Mouse (Mus musculus): ENCODE measurements at regions not wholly inside any gene's neighbourhood (a gene's known extent, or its start where the extent isn't known, plus 50 kb on each side); places are given as distances from the start of the nearest gene placed in this dataset.

GRCm38 (mm10) chr7:129936731-129937130, 345.1 kb downstream of the Wdr11 start:
- no peak for DNase-seq

GRCm38 (mm10) chr7:129937715-129938114, 346.1 kb downstream of the Wdr11 start:
- no peak for DNase-seq

- no peak for DNase-seq
Observed at GRCm38 (mm10) chr7:129938141-129938540, 346.5 kb downstream of the Wdr11 start.

DNA sequence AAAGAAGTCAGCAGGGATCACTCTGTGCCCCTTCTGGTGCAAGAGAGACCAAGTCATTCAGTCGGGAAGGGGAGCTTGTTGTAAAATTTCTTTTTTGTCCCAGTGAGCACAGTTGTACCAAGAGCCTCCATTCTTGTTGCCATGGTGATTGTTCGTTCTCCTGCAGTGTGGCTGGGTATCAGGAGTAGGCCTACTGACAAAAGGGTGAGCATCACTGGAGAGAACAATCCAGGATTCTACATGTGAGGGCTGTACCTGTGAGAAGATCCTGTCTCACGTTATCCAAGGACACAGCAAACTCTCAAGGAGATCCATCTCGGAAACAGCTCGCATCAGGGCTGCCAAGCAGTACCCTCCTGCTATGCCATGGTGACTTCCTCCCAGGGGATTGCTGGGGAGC, 347.6 kb downstream of the Wdr11 start:
- no peak for DNase-seq

- no peak for DNase-seq
Observed at GRCm38 (mm10) chr7:129941311-129942029, 349.8 kb downstream of the Wdr11 start.

DNA sequence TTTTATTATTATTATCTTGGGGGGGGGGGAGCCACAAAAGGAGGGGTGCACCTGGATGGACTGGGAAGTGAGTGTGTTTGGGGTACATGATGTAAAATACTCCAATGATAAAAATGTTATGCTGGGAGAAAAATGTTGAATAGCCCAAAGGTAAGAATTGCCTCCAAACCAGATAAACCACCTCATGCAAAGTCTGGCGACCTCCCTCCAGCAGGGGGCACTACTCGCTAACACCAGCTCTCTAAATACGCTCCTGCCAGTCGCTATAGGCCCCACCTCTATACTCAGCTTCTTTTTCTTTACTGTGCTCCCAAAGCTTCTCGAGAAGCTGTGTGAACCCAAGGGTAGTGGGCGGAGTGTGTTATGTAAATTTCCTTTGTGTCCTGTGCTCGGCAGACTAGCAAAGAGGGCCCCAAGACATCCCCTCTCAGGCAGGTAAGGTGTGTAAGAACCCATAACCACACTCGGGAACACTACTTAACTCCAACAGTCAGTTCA, 357.0 kb downstream of the Wdr11 start:
- no peak for DNase-seq

- no peak for DNase-seq
Observed at GRCm38 (mm10) chr7:129950456-129950855, 358.8 kb downstream of the Wdr11 start.

- DNase-seq = no peak
Observed at GRCm38 (mm10) chr7:129958379-129958778, 366.7 kb downstream of the Wdr11 start.

DNA sequence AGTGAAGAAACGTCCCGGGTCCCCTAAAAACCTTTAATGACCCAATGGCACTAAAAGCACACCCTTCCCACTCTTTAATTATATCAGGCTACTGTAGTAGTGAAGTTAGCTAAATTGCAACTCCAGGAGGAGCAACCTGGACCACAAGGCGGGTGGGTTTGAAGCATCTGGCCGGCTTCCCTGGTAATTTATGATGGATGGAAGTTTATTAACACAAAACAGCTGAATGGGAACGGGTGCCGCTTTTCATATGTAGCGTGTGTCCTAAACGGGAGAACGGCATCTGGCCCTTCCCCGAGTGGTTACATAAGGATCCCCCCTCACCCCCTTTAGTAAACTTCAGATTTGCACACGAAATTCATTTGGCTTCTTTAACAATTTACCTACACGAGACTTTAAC, 370.9 kb downstream of the Wdr11 start:
- no peak for DNase-seq

DNA sequence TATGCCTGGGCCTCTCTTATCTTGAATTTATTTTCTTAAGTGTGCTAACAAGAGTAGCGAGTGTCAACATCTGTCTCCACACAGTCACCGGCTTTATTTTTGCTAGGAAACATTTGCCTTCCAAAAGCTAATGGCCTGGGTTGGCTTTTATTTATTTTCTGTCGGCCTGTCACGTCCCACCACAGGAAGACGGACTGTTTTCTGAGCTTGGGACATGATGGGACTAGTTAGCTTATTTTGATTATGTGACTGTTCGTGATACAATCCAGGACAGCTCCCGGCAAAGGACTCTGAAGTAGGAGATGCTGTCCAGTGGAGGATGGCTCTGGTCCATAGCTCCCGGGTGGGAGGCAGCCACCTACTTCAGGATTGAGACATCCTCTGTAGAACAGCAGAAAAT, 372.5 kb downstream of the Wdr11 start:
- no peak for DNase-seq

DNA sequence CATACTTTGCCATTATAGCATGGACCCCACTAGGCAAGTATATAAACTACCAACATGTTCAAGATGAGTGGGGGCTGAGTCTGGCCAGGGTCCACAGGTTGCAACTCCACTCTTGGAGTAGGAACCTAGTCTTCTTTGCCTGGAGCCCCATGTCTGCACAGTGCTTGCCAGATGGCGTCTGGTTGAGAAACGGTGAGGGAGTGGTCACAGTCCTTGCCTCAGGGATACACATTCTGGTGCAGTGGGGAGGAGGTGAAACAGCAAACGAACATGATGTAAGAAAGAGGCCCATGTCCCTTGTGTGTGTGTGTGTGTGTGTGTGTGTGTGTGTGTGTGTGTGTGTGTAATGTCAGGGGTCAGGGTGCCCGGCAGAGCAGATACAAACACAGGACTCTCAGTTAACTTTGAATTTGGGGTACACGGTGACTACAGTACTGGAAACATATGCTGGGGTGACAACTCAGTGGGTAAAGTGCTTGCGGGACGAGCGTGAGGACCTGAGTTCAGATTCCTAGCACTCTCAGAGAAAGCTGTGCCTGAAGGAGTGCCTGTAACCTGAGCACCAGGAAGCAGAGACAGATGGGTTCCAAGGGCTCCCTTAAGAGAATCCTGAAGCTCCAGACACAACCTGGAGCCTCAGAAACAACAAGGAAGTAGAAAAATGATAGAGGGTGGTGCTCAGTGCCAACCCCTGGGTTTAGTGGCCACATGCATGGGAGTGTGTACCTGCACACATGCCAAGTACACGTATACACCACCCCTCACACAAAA, 373.8 kb downstream of the Wdr11 start:
- DNase-seq = no peak

GRCm38 (mm10) chr7:129966771-129967170, 375.1 kb downstream of the Wdr11 start:
- DNase-seq = no peak

DNA sequence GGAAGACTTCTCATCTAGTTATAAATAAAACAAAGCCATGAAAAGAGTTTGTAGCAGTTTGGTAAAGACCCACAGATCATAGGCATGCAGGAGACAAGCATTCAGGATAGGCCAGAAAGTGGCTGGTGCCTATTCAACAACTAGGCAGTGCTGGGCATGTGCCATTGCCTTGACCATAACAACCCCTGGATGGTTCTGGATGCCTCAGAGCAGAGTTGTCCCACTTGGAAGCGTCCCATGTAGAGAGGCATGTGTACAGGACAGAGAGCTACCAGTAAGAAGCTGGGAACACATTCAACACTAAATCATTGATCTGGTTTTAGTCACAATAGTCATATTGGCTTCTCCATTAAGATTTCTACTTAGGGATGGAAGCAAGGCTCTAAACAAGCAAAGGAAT, 378.5 kb downstream of the Wdr11 start:
- no peak for DNase-seq

DNA sequence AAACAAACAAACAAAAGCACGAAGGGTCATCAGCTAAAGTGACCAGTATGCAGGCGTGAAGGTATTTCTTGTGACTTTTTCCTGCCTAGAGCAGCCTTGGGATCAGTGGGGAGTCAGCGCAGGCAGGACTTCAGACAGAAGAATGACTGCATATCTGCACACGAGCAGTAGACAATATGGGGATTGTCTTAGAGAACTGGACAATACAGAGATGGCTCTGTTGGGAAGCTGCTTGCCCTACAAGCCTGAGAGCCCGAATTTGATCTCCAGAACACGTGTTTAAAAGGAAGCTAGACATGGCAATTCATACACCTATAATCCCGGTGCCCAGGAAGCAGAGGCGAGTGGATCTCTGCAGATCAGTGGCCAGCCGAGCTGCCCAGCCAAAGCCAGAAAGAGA, 382.5 kb downstream of the Wdr11 start:
- no peak for DNase-seq

DNA sequence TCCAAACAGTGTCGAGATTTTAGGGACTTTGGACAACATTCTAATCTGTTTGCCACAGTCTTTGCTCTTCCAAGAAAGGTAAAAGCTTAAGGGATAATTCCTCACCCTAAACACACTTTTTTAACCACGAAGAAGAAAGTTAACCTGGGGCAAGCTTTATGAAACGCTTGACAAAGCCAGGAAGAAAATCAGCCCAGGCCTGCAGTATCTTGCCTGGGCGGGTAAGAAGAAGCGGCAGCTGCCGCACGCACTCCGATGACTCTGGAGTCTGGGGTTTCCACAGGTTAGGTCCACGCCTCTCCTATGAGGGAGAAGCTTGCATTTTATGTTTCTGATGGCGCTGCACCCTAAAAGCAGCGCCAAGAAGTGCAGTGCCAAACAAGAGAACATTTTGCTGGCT, 383.2 kb downstream of the Wdr11 start:
- no peak for DNase-seq

- no peak for DNase-seq
Observed at GRCm38 (mm10) chr7:129975781-129976514, 384.3 kb downstream of the Wdr11 start.

DNA sequence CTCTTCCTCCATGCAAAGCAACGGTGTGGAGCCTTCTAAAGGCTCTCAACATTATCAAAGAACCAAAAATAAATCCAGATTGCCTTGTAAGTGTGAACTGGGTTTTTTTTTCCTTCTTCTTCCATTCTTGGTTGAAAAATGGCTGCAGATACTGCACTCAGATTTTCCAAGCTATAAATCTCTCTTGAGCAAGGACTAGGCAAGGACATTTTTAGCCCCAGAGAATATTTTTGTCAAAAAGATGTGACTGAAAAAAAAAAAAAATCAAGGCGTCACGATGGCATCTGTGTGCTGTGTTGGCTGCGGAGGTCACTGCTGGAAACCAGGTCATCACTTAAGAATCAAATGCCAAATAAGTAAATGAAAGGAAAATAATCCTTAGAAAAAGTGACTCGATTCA, 386.9 kb downstream of the Wdr11 start:
- DNase-seq = no peak

GRCm38 (mm10) chr7:129979337-129979736, 387.7 kb downstream of the Wdr11 start:
- DNase-seq = no peak

GRCm38 (mm10) chr7:129980501-129980900, 388.8 kb downstream of the Wdr11 start:
- no peak for DNase-seq

GRCm38 (mm10) chr7:129982411-129982810, 390.7 kb downstream of the Wdr11 start:
- DNase-seq = no peak

DNA sequence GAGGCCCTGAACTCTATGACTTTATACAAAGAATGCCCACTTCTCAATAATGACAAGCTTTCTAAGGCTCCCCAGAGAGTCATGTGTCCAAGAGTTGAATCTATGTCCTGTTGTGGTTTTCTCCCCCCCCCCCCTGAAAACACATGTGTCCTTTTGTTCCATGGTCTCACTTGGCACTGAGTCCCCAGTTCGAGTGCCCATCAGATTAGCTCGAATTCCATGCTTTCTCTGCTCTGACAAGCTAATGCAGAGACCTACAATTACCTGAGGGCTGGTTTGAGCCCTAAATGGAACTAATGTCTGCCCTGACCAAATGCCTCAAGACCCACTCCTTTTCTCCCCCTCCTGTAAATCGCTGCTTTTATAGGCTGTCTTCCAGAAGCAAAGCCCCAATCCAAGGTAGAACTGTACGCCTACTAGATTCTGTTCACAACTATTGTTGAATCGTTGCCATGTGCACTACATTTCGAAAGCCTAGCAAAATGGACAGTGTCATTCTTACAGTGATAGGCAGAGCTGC, 392.0 kb downstream of the Wdr11 start:
- DNase-seq = no peak

- DNase-seq = no peak
Observed at GRCm38 (mm10) chr7:129984367-129984766, 392.7 kb downstream of the Wdr11 start.
